Mouse (Mus musculus) stomach, embryonic 15.5 days (tissue): ENCODE results near the gene C1qtnf1. TPM values are rescaled to one million over a fixed set of nuclear protein-coding genes. Genes with fewer than 3 reads are reported as not detected.

Experiments used
- ATAC-seq: fragments of 200-750 bp; cut with Nextera tagmentation; 2 replicates; pipeline ENCODE4 v1.8.0; 2017; ENCODE audit warnings: low read depth, moderate number of reproducible peaks, moderate TSS enrichment; ENCODE audit not compliant: insufficient read depth, low FRiP score
- H3K27ac ChIP-seq: fragments of 300-500 bp; sonication (generic); 2 replicates; pipeline ENCODE4 v1.5.1; 2015; ENCODE audit warnings: mild to moderate bottlenecking, inconsistent platforms
- H3K27me3 ChIP-seq: fragments of 300-500 bp; sonication (generic); replicated peaks from 2 replicates; pipeline ENCODE4 v1.6.1; 2015; ENCODE audit warnings: inconsistent platforms
- H3K36me3 ChIP-seq: fragments of 300-500 bp; sonication (generic); 2 replicates; pipeline ENCODE4 v1.6.1; 2015; ENCODE audit warnings: inconsistent platforms
- H3K4me1 ChIP-seq: fragments of 300-500 bp; sonication (generic); 2 replicates; pipeline ENCODE4 v1.6.1; 2015; ENCODE audit warnings: inconsistent platforms
- H3K4me2 ChIP-seq: fragments of 300-500 bp; sonication (generic); 2 replicates; pipeline ENCODE4 v1.6.1; 2015; ENCODE audit warnings: mild to moderate bottlenecking, inconsistent platforms
- H3K4me3 ChIP-seq: fragments of 300-500 bp; sonication (generic); replicated peaks from 2 replicates; pipeline ENCODE4 v1.5.1; 2015; ENCODE audit warnings: inconsistent platforms
- H3K9ac ChIP-seq: fragments of 300-500 bp; sonication (generic); 2 replicates; pipeline ENCODE4 v1.6.1; 2015; ENCODE audit warnings: inconsistent platforms
- H3K9me3 ChIP-seq: fragments of 300-500 bp; sonication (generic); 2 replicates; pipeline ENCODE4 v1.6.1; 2016; ENCODE audit warnings: inconsistent platforms
- WGBS: fragments of 180-500 bp; shearing (Covaris S2); methylation state at CpG from one replicate; pipeline ENCODE4 v1.1.7; 2015; 5-methylcytosine and 5-hydroxymethylcytosine counted together
- polyA plus RNA-seq: library from polyadenylated mRNA; unstranded; fragments of >200 nt; fragmentation: Nextera tagmentation; extraction: Ambion mirVana; gene quantifications from 2 replicates; pipeline ENCODE4 v1.2.1, GENCODE M21; 2015

C1qtnf1 gene
- polyA plus RNA-seq, 1 experiment from 2014 or later, result 6.8 TPM

DNA sequence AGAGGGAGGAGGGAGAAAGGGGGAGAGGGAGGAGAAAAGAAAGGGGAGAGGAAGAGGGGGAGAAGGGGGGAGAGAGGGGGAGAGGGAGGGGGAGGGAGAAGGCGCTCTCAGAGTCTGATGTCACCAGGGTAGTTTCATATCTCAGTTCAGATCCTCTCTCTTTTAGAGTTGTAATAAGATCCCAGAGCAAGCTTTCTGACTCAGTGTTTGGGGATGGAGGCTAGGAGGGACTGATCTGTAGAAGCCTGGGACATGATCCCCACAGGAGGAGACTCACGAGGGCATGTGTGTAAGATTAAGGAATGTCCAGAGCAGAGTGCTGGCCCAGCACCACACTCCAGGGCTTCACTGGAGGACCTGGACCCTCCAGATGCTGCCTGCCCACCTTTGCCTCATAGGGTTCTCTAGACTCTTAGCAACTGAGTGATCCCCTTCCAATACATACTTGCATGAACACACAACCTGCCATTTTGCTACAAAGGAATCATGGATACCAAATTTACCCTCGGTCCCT lies 680 bp upstream of the C1qtnf1 start:
- no peak overlapping the region for H3K9ac ChIP-seq
- ATAC-seq, result no peak
- WGBS, result 29% methylated on average over 3 of the region's 3 CpGs
- H3K27me3 ChIP-seq, result no peaks in the 10 kb centered on the region
- H3K27ac ChIP-seq, result peak overlapping the region; percentile 86; the same call in 1 of the 2 replicates
- H3K4me2 ChIP-seq, result peak overlapping the region; percentile 58
- no peaks in the 10 kb centered on the region for H3K36me3 ChIP-seq
- H3K4me3 ChIP-seq, result 0 out of 2 replicates have a peak overlapping the region, but pooled peaks have one; percentile 39
- no peaks in the 10 kb centered on the region for H3K9me3 ChIP-seq
- H3K4me1 ChIP-seq, result peaks cover 48% of the 10 kb centered on the region

DNA sequence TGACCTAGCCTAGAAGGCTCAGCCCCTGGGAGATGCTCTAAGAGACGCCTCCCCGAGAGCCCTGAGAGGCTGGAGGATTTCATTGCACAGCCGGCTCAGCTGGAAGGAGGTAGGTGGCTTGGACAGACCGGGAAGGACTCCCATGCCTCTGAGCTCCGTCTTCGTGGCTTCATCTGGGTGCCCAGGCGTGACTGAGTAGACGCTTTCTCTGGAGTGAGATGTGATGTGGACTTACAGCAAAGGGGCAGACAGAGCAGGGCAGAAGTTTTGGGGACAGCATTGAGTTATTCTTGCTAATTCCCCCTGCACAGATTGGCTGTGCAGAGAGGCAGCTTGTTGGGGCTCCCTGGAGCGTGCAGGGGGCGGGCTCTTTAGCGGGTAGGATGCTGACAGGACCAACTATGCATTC lies 461 bp downstream of the C1qtnf1 start:
- WGBS, result 7% methylated on average over 11 of the region's 11 CpGs
- Histone ChIP-seq H3K27me3 (no peaks in the 10 kb centered on the region), H3K4me2 (peak overlapping the region; percentile 58), H3K9me3 (no peaks in the 10 kb centered on the region), H3K27ac (peak overlapping the region; percentile 86), H3K4me3 (peak overlapping the region; percentile 39), H3K4me1 (peaks cover 51% of the 10 kb centered on the region), H3K9ac (0 out of 2 replicates have a peak overlapping the region, but pooled peaks have one; percentile 19), H3K36me3 (no peaks in the 10 kb centered on the region)
- no peak for ATAC-seq

DNA sequence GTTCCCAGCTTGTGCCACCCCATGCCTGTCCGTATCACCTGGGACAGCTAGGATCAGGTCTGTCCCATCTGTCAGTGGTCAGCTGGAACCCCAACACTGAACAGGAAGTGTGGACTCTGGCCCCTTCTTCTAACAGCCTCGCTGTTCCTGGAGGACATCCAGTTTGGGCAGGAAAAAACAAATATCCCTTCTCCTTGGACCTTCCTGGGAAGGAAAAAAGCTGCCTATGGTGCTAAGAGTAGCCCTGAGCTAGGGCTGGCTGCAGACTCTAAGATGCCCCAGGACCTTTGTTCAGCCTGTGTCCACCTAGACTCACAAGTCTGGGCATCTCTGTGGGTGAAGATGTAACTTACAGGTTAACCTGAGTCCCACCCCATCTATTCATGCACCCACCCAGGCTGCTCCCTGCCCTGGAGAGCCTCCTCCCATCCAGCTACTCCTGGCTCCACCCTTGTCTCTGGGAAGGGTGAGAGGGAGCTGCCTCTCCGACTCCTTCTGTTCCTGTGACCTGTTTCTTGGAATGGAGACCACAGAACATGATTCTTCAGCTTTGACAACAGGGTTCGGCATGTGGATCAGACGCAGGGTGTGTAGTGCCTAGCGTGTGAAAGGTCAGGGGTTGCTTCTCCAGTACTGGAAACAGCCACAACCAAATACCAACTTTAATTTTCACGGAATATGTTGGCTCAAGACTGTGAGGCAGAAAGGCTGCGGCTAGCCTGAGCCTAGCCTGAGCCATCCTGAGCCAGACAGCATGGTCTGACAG lies 1.1 kb downstream of the C1qtnf1 start:
- ATAC-seq, result no peak
- Histone ChIP-seq H3K27me3 (no peaks in the 10 kb centered on the region), H3K4me1 (peaks cover 51% of the 10 kb centered on the region), H3K4me2 (peak overlapping the region; percentile 58), H3K9me3 (no peaks in the 10 kb centered on the region), H3K9ac (no peak overlapping the region), H3K27ac (peak overlapping the region; percentile 86), H3K4me3 (peak overlapping the region; percentile 39), H3K36me3 (no peaks in the 10 kb centered on the region)
- WGBS, result 39% methylated on average over 8 of the region's 8 CpGs

- Histone ChIP-seq H3K9ac (no peak overlapping the region), H3K27ac (peak overlapping the region; percentile 29), H3K4me3 (no peak overlapping the region), H3K27me3 (no peaks in the 10 kb centered on the region), H3K36me3 (no peaks in the 10 kb centered on the region), H3K4me2 (peak overlapping the region; percentile 58; the same call in 1 of the 2 replicates), H3K9me3 (no peaks in the 10 kb centered on the region), H3K4me1 (peaks cover 50% of the 10 kb centered on the region)
- 32% methylated on average over 4 of the region's 4 CpGs for WGBS
- ATAC-seq, result no peak
These were observed 2.4 kb downstream of the C1qtnf1 start for GRCm38 (mm10) chr11:118430291-118430885.

- no peak overlapping the region for H3K4me3 ChIP-seq
- H3K9ac ChIP-seq, result no peak overlapping the region
- ATAC-seq, result no peak
- H3K27me3 ChIP-seq, result no peaks in the 10 kb centered on the region
- no peaks in the 10 kb centered on the region for H3K9me3 ChIP-seq
- no peak overlapping the region for H3K4me2 ChIP-seq
- H3K36me3 ChIP-seq, result no peaks in the 10 kb centered on the region
- peaks cover 50% of the 10 kb centered on the region for H3K4me1 ChIP-seq
- WGBS, result 73% methylated on average over 16 of the region's 16 CpGs
- 0 out of 2 replicates have a peak overlapping the region, but pooled peaks have one; percentile 13 for H3K27ac ChIP-seq
These were observed 3.3 kb downstream of the C1qtnf1 start for GRCm38 (mm10) chr11:118431100-118431948.

GRCm38 (mm10) chr11:118433398-118433868 lies 5.4 kb downstream of the C1qtnf1 start:
- Histone ChIP-seq H3K4me3 (peak overlapping the region; percentile 27), H3K9ac (no peak overlapping the region), H3K27ac (peak overlapping the region; percentile 27), H3K9me3 (no peaks in the 10 kb centered on the region), H3K36me3 (no peaks in the 10 kb centered on the region), H3K27me3 (no peaks in the 10 kb centered on the region), H3K4me1 (peaks cover 45% of the 10 kb centered on the region), H3K4me2 (peak overlapping the region; percentile 50)
- WGBS, result 45% methylated on average over 10 of the region's 10 CpGs
- ATAC-seq, result no peak

- Histone ChIP-seq H3K27me3 (no peaks in the 10 kb centered on the region), H3K27ac (peak overlapping the region; percentile 27), H3K4me2 (peak overlapping the region; percentile 50), H3K36me3 (no peaks in the 10 kb centered on the region), H3K4me3 (peak overlapping the region; percentile 27), H3K4me1 (peaks cover 39% of the 10 kb centered on the region), H3K9me3 (no peaks in the 10 kb centered on the region), H3K9ac (no peak overlapping the region)
- ATAC-seq, result no peak
- 32% methylated on average over 13 of the region's 13 CpGs for WGBS
These were observed 6.1 kb downstream of the C1qtnf1 start for GRCm38 (mm10) chr11:118434093-118434492.

GRCm38 (mm10) chr11:118436471-118436935 lies 8.5 kb downstream of the C1qtnf1 start:
- WGBS, result 49% methylated on average over 6 of the region's 6 CpGs
- H3K27ac ChIP-seq, result no peak overlapping the region
- no peaks in the 10 kb centered on the region for H3K36me3 ChIP-seq
- H3K4me3 ChIP-seq, result no peak overlapping the region
- no peak overlapping the region for H3K4me2 ChIP-seq
- ATAC-seq, result no peak
- H3K27me3 ChIP-seq, result no peaks in the 10 kb centered on the region
- H3K9me3 ChIP-seq, result no peaks in the 10 kb centered on the region
- H3K4me1 ChIP-seq, result peaks cover 17% of the 10 kb centered on the region
- H3K9ac ChIP-seq, result no peak overlapping the region

DNA sequence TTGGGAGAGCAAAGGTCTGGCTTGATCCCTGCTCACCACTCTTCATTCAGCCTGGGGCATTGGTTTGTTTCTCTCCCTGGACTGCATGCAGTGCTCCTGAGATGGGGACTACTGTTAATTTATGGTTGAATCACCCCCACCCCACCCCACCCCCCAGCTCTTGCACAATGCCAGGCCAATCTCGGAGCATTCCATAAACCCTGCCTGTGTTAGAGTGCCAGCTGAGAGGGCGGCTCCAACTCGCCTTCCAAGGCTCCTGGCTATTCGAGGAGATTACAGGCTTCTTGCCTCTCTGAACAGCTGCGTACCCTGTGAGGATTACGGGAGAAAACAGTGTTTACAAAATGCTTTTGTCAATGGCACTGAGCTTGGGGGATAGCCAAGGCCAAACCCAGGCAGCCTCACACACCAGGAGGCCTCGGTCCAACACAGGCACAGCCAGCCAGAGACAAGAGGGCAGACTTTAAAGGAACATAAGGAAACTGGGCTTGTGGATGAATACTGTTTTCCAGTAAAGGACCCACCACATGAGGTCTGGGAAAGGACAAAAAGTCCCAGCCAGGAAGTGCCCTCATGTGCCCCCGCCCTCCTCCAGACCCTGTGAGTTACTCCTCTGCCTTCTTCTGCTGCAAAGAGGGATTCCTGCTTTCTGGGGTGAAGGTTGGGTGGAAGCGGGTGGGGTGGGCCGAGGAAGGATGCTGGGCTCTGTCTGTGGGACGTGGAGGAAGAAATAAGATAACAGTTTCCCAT lies 10.8 kb downstream of the C1qtnf1 start:
- no peak overlapping the region for H3K9ac ChIP-seq
- no peaks in the 10 kb centered on the region for H3K9me3 ChIP-seq
- H3K4me1 ChIP-seq, result peaks cover 7% of the 10 kb centered on the region
- no peak overlapping the region for H3K4me3 ChIP-seq
- peak overlapping the region; percentile 36; the same call in 1 of the 2 replicates for H3K27ac ChIP-seq
- no peak overlapping the region for H3K4me2 ChIP-seq
- 28% methylated on average over 11 of the region's 11 CpGs for WGBS
- no peak for ATAC-seq
- H3K36me3 ChIP-seq, result no peaks in the 10 kb centered on the region
- H3K27me3 ChIP-seq, result no peaks in the 10 kb centered on the region

- 0 out of 2 replicates have a peak, but pooled peaks have one; percentile 17 for ATAC-seq
- Histone ChIP-seq H3K27ac (no peak overlapping the region), H3K4me1 (0 out of 2 replicates have a peak, but pooled peaks cover 4% of the 10 kb centered on the region), H3K4me3 (no peak overlapping the region), H3K4me2 (no peak overlapping the region), H3K36me3 (no peaks in the 10 kb centered on the region), H3K27me3 (no peaks in the 10 kb centered on the region), H3K9ac (no peak overlapping the region), H3K9me3 (no peaks in the 10 kb centered on the region)
- 66% methylated on average over 13 of the region's 13 CpGs for WGBS
These were observed 14.7 kb downstream of the C1qtnf1 start for GRCm38 (mm10) chr11:118442691-118443090.
